Comparison of ENCODE assay signal across 29 mouse cellular contexts in the genomic region with DNA sequence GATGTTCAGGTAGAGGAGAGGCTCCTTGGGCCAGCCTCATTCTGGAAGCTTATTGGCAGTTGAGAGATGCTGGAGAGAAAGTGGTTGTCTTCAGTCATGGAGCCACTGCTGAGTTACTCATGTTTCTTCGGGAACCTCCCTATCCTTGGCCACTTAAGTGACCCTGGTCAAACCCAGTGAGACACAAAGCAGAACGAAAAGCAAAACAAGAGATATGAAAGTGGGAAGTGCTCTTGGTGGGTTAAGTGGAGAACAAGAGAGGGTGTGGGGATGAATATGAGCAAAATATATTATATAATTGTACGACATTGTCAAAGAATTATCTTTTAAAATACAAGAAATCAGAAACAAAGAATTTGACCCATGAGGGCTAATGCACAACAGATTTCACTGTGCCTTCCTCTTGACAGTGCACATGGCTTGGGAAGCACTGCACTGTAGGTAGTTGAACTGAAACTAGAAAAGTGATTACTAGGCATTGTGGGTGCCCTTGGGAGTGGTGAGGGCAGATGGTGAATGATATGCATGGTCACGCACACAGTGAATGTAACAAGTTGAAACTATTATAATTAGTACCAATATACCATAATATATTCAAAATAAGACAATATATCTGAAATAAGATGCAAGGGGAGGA. TPM values are rescaled to one million over a fixed set of nuclear protein-coding genes. Genes with fewer than 3 reads are reported as not detected.
DNase-seq lines count a peak whose midpoint lies in the region; ATAC-seq lines count a peak whose summit lies in the region.
"Had no signal": no experiment of that assay in that cellular context is flagged by ENCODE, and none has a peak within 500 bp of the region (broad histone marks: within the 10 kb centered on the region; RNA-seq: fewer than 3 reads in every experiment).

No protein-coding gene starts in this region.

- ATAC-seq in activated CD4-positive, CD25-positive, alpha-beta regulatory T cell, adult 4 months, result peak; percentile 35
- ATAC-seq: forebrain, postnatal 0 days; intestine, embryonic 16.5 days; lung, postnatal 0 days had no signal

- intact Hi-C loops in heart, postnatal 36 days (cut with DNase I), result no loop called here

- no peaks in the 10 kb centered on the region for H3K27me3 ChIP-seq in splenic B cell, adult 2 months (ENCODE audit: control insufficient read depth, insufficient read depth, low read length, poor library complexity, severe bottlenecking)
- H3K27me3 ChIP-seq: heart, embryonic 15.5 days; hindbrain, embryonic 15.5 days; limb, embryonic 15.5 days; midbrain, embryonic 12.5 days had no signal

- DNase-seq in heart, adult 11 months, result peak; percentile 88
- DNase-seq in heart, postnatal 36 days, result no peak
- peak; percentile 68 for DNase-seq in induced T-regulatory cell, adult 2 months (ENCODE audit: low read depth)
- DNase-seq in splenic B cell, adult 2 months (ENCODE audit: low read depth, low spot score), result peak; percentile 59
- no peak for DNase-seq in layer of hippocampus, postnatal 10 days (ENCODE audit: low spot score in 2 of 2)
- DNase-seq in left cerebral cortex, adult 9 months (ENCODE audit: low spot score in 2 of 2), result no peak
- DNase-seq: adrenal gland, adult 8-10 months; cerebellum, adult 9-10 months; forebrain, postnatal 0 days; gastrocnemius, postnatal 25 days; heart, postnatal 4 days; kidney, adult 9 months; kidney, postnatal 14 days; left cerebral cortex, postnatal 4 days; right cerebral cortex, postnatal 14 days; thymus, adult 18-20 months; thymus, postnatal 36 days had no signal

- H3K36me3 ChIP-seq in splenic B cell, adult 2 months (ENCODE audit: control insufficient read depth, insufficient read depth, low read length, poor library complexity, severe bottlenecking), result no peaks in the 10 kb centered on the region
- H3K36me3 ChIP-seq: forebrain, embryonic 10.5 days; G1E; heart, embryonic 15.5 days; hindbrain, embryonic 15.5 days; limb, embryonic 15.5 days; midbrain, embryonic 12.5 days had no signal

RNA-seq across cellular contexts. Expression of a gene that starts 4.1 kb away (rescaled TPM):
- total RNA-seq in heart, postnatal 36 days (2021), result under 1 TPM; 0.14 to 0.19 TPM
- polyA plus RNA-seq in activated CD4-positive, CD25-positive, alpha-beta regulatory T cell, adult 4 months (2017; shearing (Covaris generic)), result 10 to 100 TPM; 18.4 to 57.3 TPM
- not detected for total RNA-seq in layer of hippocampus, postnatal 10 days (2021)
- total RNA-seq: forebrain, postnatal 0 days; layer of hippocampus, adult 18-20 months; left cerebral cortex, postnatal 4 days had no signal
- polyA plus RNA-seq: embryonic facial prominence, embryonic 11.5 days; forebrain, embryonic 10.5 days; forebrain, postnatal 0 days; G1E; heart, embryonic 15.5 days; hindbrain, embryonic 15.5 days; limb, embryonic 15.5 days; liver, embryonic 16.5 days; midbrain, embryonic 12.5 days had no signal

RNA-seq across cellular contexts. Expression of a gene that starts 29.9 kb away (rescaled TPM):
- 10 to 100 TPM; 11.3 to 16.5 TPM for total RNA-seq in heart, postnatal 36 days (2021)
- 100 to 1,000 TPM; 109 to 135 TPM for polyA plus RNA-seq in activated CD4-positive, CD25-positive, alpha-beta regulatory T cell, adult 4 months (2017; shearing (Covaris generic))
- 1 to 10 TPM; 1.1 to 1.3 TPM for total RNA-seq in layer of hippocampus, postnatal 10 days (2021)
- polyA plus RNA-seq: forebrain, embryonic 10.5 days; G1E had no signal

RNA-seq across cellular contexts. Expression of a gene that starts 30.7 kb away (rescaled TPM):
- 10 to 100 TPM; 15.1 to 23.8 TPM for total RNA-seq in heart, postnatal 36 days (2021)
- 100 to 1,000 TPM in 1 of 2 experiments, 10 to 100 TPM in 1; 91.5 to 108 TPM for polyA plus RNA-seq in activated CD4-positive, CD25-positive, alpha-beta regulatory T cell, adult 4 months (2017; shearing (Covaris generic))
- total RNA-seq in layer of hippocampus, postnatal 10 days (2021), result 1 to 10 TPM; 2.9 to 4.4 TPM
- polyA plus RNA-seq: G1E had no signal

Comparison
In these comparisons a context has a peak if more than half of its experiments do, and no peak if none do; other contexts are left out.
1. DNase-seq: peak in heart, adult 11 months (single experiment), induced T-regulatory cell, adult 2 months (single experiment) and splenic B cell, adult 2 months (single experiment); none in heart, postnatal 36 days (0 of 2), layer of hippocampus, postnatal 10 days (0 of 2) and left cerebral cortex, adult 9 months (0 of 2).
2. RNA of a gene that starts 29.9 kb away (total RNA-seq): 11.3 to 16.5 TPM in heart, postnatal 36 days; 1.1 to 1.3 TPM in layer of hippocampus, postnatal 10 days; every median in the first group is over 4 times any median in the second.